Mouse (Mus musculus): Measurements from ENCODE around the gene Gm20388.
"Not testable (repeated sequence)": the region's sequence is repeated elsewhere in the genome, so short reads cannot be mapped to it uniquely, and the experiment has no call there.

Gm20388 gene

GRCm38 (mm10) chr8:121134512-121134911 is 1223.9 kb downstream of the Gm20388 start:
- DNase-seq (ENCODE audit: low read depth, low spot score): no peak

- DNase-seq (ENCODE audit: low read depth, low spot score): no peak
These were observed 1226.2 kb downstream of the Gm20388 start for GRCm38 (mm10) chr8:121136856-121137255.

- not testable (repeated sequence) for DNase-seq (ENCODE audit: low read depth, low spot score)
These were observed 1235.0 kb downstream of the Gm20388 start for GRCm38 (mm10) chr8:121145457-121146134.

GRCm38 (mm10) chr8:121148573-121149083 is 1238.0 kb downstream of the Gm20388 start:
- no peak for DNase-seq (ENCODE audit: low read depth, low spot score)

GRCm38 (mm10) chr8:121152394-121152793 is 1241.8 kb downstream of the Gm20388 start:
- DNase-seq (ENCODE audit: low read depth, low spot score): no peak

DNA sequence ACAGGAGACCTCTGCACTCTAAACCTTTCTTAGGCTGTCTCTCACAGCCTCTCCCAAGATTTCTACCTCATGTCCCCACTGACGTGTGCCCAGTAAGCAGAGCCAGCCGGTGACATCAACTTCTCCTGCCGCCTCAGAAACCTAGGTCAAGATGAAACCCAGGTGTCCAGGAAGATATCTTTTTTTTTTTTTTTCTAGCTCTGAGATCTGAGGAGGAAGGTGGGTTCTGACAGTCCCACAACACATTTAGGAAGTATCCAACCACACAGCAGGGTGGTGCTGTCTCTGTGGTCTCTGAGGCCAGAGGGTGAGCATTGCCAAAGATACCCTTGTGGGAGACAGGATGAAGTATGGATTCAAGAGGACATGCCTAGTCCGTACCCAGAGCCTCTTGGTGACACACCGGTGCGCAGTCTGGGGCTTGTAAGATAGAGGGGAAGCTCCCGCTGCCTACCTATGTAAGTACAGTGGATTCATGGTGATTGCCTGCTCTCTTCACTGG is 1246.4 kb downstream of the Gm20388 start:
- DNase-seq (ENCODE audit: low read depth, low spot score): no peak

DNA sequence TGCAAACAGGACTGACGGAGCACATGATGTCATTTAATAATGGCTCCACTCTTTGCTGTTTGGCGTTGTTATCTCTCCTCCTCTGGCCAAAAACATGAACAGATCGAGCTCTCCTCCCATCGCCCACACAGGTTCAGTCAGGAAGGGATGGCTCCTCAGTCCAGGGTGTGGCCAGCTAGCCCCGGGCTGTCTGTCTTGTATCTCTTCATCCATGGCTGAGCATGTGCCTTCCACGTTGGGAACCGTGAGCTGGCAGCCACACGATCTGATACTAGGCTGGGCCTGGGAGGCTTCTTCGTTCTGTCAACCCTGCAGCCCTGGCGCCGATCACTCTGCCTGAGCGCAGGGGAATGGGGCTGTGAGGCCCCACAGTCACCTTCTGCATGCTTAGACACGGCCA is 1248.2 kb downstream of the Gm20388 start:
- no peak for DNase-seq (ENCODE audit: low read depth, low spot score)

DNA sequence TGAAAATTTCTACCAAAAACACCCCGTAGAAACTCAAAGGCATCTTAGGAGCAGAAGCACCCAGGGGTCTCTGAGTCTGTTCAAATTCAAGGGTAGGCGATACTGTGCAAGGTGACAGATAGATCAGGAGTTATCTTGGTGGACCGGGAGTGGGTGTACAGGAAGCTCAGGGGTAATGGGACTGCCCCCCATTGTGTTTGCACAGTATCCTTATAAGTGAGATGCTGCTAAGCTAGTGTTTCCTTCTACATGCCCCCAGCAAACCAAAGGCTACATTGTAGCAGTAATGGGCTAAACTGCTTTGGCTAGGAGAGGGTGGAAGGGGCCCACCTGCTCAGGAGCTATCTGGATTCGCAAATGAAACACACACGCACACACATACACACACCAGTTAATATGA is 1250.8 kb downstream of the Gm20388 start:
- DNase-seq (ENCODE audit: low read depth, low spot score): no peak

GRCm38 (mm10) chr8:121162413-121162812 is 1251.8 kb downstream of the Gm20388 start:
- no peak for DNase-seq (ENCODE audit: low read depth, low spot score)

- DNase-seq (ENCODE audit: low read depth, low spot score): no peak
These were observed 1252.5 kb downstream of the Gm20388 start for GRCm38 (mm10) chr8:121162906-121163695.

DNA sequence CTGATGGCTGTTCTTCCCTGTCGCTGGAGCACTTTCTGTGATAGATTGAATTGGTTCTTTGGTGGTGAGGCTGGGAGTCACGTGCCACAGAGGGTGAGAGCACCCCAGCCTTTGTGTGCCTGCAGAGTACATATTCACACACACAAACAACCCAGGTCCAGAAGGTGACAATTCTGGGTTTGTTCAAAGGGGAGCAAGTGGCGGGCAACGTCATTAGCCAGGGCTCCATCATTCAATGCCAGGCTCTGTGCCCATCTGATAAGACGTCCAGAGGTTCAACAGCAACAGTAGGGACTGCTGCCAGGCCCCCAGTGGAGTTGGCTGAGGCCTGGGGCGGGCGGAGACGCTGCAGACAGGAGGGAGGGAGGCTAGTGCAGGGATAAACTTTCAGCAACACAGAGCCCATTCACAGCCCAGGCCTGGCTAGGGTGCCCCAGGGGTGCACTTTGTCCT is 1253.4 kb downstream of the Gm20388 start:
- no peak for DNase-seq (ENCODE audit: low read depth, low spot score)

- DNase-seq (ENCODE audit: low read depth, low spot score): no peak
These were observed 1257.4 kb downstream of the Gm20388 start for GRCm38 (mm10) chr8:121168033-121168432.

DNA sequence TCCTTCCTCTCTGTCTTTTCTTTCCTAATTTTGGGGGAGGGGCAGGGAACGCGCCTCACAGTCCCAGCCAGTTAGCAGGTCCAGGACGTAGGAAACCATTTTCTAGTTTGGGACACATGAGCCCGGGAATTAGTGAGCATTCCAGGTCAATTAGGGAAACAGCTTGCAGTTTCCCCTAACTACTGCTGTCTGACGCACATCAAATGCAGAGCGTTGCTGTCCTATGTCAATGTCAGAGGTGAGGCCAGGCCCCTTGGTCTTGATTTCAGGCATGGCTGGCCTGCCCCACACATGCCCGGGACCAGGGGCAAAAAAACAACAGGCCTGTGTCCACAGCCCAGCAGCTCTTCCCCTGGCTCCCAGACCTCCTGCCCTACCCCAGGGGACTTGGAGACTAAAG is 1259.5 kb downstream of the Gm20388 start:
- no peak for DNase-seq (ENCODE audit: low read depth, low spot score)

DNA sequence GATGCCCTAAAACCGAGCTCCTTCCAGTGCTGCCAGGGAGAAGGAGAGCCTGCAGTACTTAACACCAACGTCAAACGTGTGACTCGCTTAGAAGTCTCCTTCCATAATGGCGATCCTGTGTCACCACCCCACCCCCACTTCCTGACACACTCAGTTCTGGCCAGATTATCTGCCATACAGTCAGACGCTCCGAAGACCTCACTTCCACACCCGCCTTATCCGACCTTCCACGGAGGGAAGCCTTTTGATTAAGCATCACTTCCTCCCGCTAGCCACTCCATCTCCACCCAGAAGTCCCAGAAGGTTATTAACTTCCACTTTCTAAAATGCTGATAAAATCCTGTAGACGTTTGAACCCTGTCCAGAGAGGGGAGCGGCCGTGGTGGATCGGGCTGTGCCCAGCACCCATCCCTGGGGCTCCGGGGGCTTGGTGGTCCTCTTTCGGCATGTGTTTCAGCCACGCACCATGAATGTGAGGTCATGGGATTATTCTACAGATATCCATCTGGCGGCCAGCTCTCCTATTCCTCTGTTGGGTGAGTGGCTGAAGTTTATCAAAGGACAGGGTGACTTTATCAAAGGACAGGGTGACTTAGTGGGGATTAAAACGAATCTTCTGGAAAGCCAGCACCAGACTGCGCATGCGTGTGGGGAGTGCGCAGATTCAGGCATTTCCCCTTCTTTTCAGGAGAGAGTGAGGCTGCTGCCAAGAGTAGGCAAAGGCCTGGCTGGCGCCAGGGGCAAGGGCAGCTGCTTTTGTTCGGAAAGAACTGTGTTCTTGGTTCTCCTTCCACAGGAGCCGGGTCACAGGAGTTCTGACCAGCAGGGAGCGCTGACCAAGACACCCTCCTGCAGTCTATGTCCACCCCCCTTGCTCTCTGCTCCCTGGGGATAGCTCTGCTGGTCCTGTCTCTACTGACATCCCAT is 1260.2 kb downstream of the Gm20388 start:
- no peak for DNase-seq (ENCODE audit: low read depth, low spot score)

DNA sequence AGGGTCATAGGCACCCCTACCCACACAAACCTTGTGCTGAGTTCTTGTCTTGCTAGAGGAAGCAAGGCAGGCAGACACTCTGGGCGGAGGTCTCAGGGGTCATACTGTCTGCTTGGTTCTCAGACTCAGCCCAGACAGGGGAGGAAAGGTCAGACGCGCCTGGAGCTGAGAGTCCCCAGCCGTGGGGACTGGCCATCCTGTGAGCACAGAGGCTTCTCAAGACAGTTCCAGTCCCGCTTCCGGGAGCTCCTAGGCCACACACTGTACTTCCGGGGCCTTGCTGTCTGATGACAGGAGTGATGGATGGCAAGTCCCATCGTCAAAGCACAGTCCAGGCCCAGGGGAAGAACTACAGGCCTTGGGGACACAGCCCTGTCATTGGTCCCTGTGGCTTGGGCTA is 1261.9 kb downstream of the Gm20388 start:
- DNase-seq (ENCODE audit: low read depth, low spot score): no peak

DNA sequence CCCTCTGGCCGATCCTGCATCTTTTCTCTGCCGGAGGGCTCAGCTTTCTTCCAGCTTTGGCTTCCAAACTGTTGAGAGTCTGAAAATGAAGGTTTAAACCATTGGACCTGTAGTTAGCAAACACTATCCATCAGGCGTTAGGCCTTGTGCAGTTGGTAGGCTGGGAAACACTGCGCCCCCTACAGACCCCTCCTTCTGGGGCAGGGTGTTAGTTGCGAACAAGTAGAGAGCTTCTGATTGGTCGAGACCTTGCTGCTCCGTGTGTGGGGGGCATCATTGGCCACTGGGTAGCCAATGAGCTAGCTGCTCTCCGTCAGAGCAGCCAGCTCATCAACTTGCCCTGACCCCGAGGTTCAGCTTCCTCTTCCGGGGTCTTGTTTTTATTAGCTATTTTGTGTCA is 1263.5 kb downstream of the Gm20388 start:
- no peak for DNase-seq (ENCODE audit: low read depth, low spot score)

DNA sequence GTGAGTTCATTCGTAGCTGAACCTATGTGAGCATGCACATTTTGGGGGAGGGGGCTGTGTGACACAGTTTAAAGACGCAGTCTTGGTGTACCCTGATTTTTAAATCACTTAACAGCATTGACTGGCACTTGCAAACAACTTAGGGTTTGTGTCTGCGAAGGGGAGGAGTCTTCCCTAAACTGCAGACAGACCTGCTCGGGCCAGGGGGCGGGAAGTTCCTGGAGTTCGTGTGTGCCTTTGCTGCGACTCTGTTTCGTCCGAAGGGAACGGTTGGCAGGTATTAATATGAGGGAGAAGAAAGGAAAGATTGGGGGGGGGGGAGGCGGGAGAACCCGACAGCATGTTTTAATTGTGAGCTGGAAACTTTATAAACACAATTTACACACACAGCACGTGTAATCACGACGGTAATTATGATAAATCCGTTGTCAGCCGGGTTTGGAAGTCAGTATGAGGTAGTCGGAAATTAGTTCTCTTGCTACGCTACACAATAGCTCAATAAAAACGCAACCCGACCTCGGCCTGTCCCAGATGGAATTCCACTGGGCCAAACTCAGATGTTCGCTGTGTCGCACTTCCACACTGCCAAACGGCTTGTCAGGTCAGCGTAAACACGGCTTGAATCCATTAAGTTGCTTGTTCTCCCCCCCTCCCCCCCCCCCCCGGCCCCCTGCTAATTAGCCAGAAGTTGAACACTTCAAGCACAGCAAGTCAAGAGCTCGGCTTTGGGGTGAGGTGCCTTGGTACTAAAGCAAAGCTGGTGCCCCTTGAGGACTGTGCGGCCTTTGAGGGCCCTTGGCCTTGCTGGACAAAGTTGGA is 1264.3 kb downstream of the Gm20388 start:
- DNase-seq (ENCODE audit: low read depth, low spot score): no peak

- DNase-seq (ENCODE audit: low read depth, low spot score): no peak
These were observed 1265.0 kb downstream of the Gm20388 start for GRCm38 (mm10) chr8:121175540-121176090.

- no peak for DNase-seq (ENCODE audit: low read depth, low spot score)
These were observed 1265.7 kb downstream of the Gm20388 start for GRCm38 (mm10) chr8:121176291-121176690.

Data from retina, adult 2 months (tissue).